Mouse (Mus musculus): ENCODE results near the gene Mas1. TPM values are rescaled to one million over a fixed set of nuclear protein-coding genes. Genes with fewer than 3 reads are reported as not detected.

Mas1 gene
- polyA plus RNA-seq, 1 experiment from 2014 or later: 2.0 TPM

- H3K4me2 ChIP-seq: no peak overlapping the region
- peaks cover 18% of the 10 kb centered on the region for H3K9me3 ChIP-seq
- peaks cover 14% of the 10 kb centered on the region for H3K4me1 ChIP-seq (replicated peaks)
- H3K9ac ChIP-seq (replicated peaks): no peak overlapping the region
- WGBS: 90% methylated on average over 3 of the region's 3 CpGs
- no peaks in the 10 kb centered on the region for H3K27me3 ChIP-seq
- no peak for ATAC-seq (ENCODE audit: insufficient number of reproducible peaks, insufficient read depth, low FRiP score, low TSS enrichment, low read depth)
- no peak overlapping the region for H3K4me3 ChIP-seq (replicated peaks)
- 0 out of 2 replicates have a peak, but pooled peaks cover 17% of the 10 kb centered on the region for H3K36me3 ChIP-seq
- H3K27ac ChIP-seq: no peak overlapping the region
These were observed 35.7 kb downstream of the Mas1 start for GRCm38 (mm10) chr17:12832231-12832630.

- Histone ChIP-seq H3K4me1 (replicated peaks) (peaks cover 10% of the 10 kb centered on the region), H3K4me2 (no peak overlapping the region), H3K4me3 (replicated peaks) (no peak overlapping the region), H3K36me3 (0 out of 2 replicates have a peak, but pooled peaks cover 17% of the 10 kb centered on the region), H3K27me3 (no peaks in the 10 kb centered on the region), H3K27ac (no peak overlapping the region), H3K9ac (replicated peaks) (no peak overlapping the region), H3K9me3 (peaks cover 36% of the 10 kb centered on the region)
- no peak for ATAC-seq (ENCODE audit: insufficient number of reproducible peaks, insufficient read depth, low FRiP score, low TSS enrichment, low read depth)
- 77% methylated on average over 5 of the region's 5 CpGs for WGBS
These were observed 37.6 kb downstream of the Mas1 start for GRCm38 (mm10) chr17:12830351-12830750.

- Histone ChIP-seq H3K4me2 (no peak overlapping the region), H3K27ac (no peak overlapping the region), H3K9ac (replicated peaks) (no peak overlapping the region), H3K9me3 (peaks cover 57% of the 10 kb centered on the region), H3K36me3 (peaks cover 86% of the 10 kb centered on the region), H3K4me3 (replicated peaks) (no peak overlapping the region), H3K4me1 (replicated peaks) (no peaks in the 10 kb centered on the region), H3K27me3 (no peaks in the 10 kb centered on the region)
- WGBS: 88% methylated on average over 4 of the region's 4 CpGs
- ATAC-seq (ENCODE audit: insufficient number of reproducible peaks, insufficient read depth, low FRiP score, low TSS enrichment, low read depth): no peak
These were observed 52.1 kb downstream of the Mas1 start for GRCm38 (mm10) chr17:12815885-12816284.

DNA sequence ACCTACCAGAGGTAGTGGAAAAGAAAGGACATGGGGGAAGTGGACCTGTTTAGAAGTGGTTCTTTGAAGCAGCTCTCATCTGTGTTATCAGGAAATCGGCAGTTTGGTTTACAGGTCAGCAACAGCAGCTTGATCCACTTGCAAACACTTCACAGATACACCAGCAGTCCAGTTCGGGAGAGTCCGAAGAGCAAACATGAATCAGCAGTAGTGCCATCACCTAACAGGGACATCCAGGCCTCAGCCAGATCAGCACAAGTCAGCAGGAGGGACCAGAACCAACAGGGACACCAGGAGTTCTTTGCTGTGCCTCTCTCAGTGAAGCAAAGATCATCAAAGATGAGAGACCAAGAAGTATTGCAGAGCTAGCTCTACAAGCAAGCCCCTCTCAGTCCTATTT is 53.4 kb downstream of the Mas1 start:
- H3K27me3 ChIP-seq: no peaks in the 10 kb centered on the region
- H3K4me3 ChIP-seq (replicated peaks): no peak overlapping the region
- H3K4me2 ChIP-seq: no peak overlapping the region
- peaks cover 45% of the 10 kb centered on the region for H3K9me3 ChIP-seq
- no peak overlapping the region for H3K27ac ChIP-seq
- 90% methylated on average over 3 of the region's 3 CpGs for WGBS
- H3K36me3 ChIP-seq: peaks cover 72% of the 10 kb centered on the region
- H3K9ac ChIP-seq (replicated peaks): no peak overlapping the region
- peaks cover 8% of the 10 kb centered on the region; the same call in 1 of the 2 replicates for H3K4me1 ChIP-seq (replicated peaks)
- no peak for ATAC-seq (ENCODE audit: insufficient number of reproducible peaks, insufficient read depth, low FRiP score, low TSS enrichment, low read depth)

DNA sequence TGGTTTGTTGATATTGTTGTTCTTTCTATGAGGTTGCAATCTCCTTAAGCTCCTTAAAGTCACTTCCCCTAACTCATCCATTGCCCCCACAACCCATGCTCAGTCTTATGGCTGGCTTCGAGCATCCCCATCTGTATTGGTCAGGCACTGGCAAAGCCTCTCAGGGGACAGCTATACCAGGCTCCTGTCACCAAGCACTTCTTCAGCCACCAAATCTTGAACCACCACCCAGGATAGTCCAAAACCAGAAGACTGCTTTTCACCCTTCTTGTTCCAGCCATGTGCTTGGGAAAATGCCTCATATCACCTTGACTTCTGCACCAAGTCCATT is 57.0 kb downstream of the Mas1 start:
- Histone ChIP-seq H3K36me3 (peaks cover 42% of the 10 kb centered on the region), H3K4me2 (no peak overlapping the region), H3K27me3 (no peaks in the 10 kb centered on the region), H3K27ac (no peak overlapping the region), H3K9me3 (peaks cover 15% of the 10 kb centered on the region), H3K4me1 (replicated peaks) (peaks cover 8% of the 10 kb centered on the region; the same call in 1 of the 2 replicates), H3K9ac (replicated peaks) (no peak overlapping the region), H3K4me3 (replicated peaks) (no peak overlapping the region)
- no peak; the same call in 1 of the 2 replicates for ATAC-seq (ENCODE audit: insufficient number of reproducible peaks, insufficient read depth, low FRiP score, low TSS enrichment, low read depth)
- WGBS: 93% methylated on average over 1 of the region's 1 CpGs

DNA sequence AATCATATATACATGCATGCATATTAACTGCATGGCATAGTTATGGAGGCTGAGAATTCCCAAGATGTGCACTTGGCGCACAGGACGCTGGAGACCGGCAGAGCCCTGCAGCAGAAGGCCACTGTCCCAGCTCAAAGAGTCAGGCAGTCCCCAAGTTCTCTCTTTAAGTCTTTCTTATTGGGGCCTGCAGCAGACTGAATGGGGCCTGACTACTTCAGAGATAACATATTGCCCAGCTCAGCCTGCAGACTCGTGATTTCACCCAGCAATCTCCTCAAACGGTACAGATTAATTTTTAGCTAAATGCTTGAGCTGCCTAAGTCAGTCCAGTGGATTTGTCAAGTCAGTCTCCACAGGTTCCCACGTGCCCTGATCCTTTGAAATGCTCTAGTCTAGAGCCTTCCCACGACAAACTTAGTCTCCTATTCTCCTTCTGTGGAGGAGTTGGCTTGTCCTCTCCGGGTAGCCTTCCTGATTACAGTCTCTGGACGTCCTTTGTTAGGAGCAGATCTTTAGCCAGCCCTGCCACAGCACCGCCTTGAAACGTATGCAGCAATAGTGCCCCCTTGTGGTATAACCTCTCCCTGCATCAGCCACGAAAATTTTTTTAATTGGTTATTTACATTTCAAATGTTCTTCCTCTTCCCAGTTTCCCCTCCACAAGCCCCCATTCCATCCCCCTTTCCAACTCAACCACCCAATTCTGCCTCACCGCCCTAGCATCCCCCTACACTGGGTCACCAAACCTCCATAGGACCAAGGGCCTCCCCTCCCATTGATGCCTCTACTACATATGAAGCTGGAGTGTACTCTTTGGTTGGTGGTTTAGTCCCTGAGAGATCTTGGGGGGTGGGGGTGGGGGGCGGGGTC is 57.6 kb downstream of the Mas1 start:
- Histone ChIP-seq H3K4me3 (replicated peaks) (no peak overlapping the region), H3K9me3 (peaks cover 9% of the 10 kb centered on the region), H3K27me3 (no peaks in the 10 kb centered on the region), H3K9ac (replicated peaks) (peak overlapping the region; percentile 23; the same call in 1 of the 2 replicates), H3K4me1 (replicated peaks) (peaks cover 8% of the 10 kb centered on the region; the same call in 1 of the 2 replicates), H3K4me2 (no peak overlapping the region), H3K36me3 (peaks cover 36% of the 10 kb centered on the region), H3K27ac (peak overlapping the region; percentile 76)
- WGBS: 29% methylated on average over 14 of the region's 14 CpGs
- peak; percentile 77 for ATAC-seq (ENCODE audit: insufficient number of reproducible peaks, insufficient read depth, low FRiP score, low TSS enrichment, low read depth)

GRCm38 (mm10) chr17:12808851-12809250 is 59.1 kb downstream of the Mas1 start:
- H3K4me2 ChIP-seq: no peak overlapping the region
- no peak overlapping the region for H3K4me3 ChIP-seq (replicated peaks)
- H3K27me3 ChIP-seq: no peaks in the 10 kb centered on the region
- peaks cover 9% of the 10 kb centered on the region for H3K9me3 ChIP-seq
- WGBS: 92% methylated on average over 6 of the region's 6 CpGs
- H3K36me3 ChIP-seq: peaks cover 25% of the 10 kb centered on the region
- no peak overlapping the region for H3K27ac ChIP-seq
- ATAC-seq (ENCODE audit: insufficient number of reproducible peaks, insufficient read depth, low FRiP score, low TSS enrichment, low read depth): no peak
- H3K9ac ChIP-seq (replicated peaks): no peak overlapping the region
- H3K4me1 ChIP-seq (replicated peaks): peaks cover 8% of the 10 kb centered on the region; the same call in 1 of the 2 replicates

DNA sequence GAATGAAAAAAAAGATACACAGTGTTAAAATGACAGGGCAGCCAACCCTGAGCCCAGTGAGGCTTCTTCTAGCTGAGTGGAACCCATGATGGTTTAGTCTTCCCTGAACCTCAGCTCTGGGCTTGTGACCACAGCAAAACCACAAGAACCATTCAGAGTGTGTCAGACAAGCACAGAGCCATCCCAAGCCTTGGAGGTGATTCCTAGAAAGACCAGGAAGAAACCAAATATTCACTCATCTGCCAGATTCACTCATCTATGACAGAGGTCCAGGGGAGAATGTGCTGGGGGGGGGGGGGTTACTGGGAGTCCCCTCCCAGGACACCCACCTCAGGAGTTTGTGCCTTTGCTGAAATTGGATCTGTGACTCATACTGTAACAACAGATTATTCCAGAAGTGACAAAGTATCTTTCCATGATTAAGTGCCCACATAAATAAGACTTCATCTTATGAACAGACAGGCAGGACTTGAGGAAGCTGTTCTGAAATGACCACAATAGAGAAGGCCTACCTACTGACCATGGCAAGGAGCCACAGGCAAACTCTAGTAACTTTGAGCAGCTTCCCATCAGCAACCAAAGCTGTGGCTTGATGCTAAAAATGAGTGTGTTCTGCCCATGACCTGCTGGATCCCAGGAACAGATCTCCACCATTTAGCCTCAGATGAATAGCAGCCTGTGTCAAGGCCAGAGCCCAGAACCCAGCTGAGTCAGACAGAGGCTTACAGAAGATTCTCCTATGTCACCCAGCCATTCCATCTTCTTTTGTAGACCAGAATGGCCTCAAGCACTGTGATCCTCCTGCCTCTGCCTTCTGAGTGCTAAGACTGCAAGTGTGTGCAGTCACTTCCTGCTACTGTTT is 63.1 kb downstream of the Mas1 start:
- Histone ChIP-seq H3K27ac (no peak overlapping the region), H3K4me1 (replicated peaks) (peaks cover 4% of the 10 kb centered on the region; the same call in 1 of the 2 replicates), H3K4me3 (replicated peaks) (no peak overlapping the region), H3K9me3 (no peaks in the 10 kb centered on the region), H3K36me3 (0 out of 2 replicates have a peak, but pooled peaks cover 14% of the 10 kb centered on the region), H3K27me3 (no peaks in the 10 kb centered on the region), H3K9ac (replicated peaks) (no peak overlapping the region), H3K4me2 (no peak overlapping the region)
- no peak for ATAC-seq (ENCODE audit: insufficient number of reproducible peaks, insufficient read depth, low FRiP score, low TSS enrichment, low read depth)

DNA sequence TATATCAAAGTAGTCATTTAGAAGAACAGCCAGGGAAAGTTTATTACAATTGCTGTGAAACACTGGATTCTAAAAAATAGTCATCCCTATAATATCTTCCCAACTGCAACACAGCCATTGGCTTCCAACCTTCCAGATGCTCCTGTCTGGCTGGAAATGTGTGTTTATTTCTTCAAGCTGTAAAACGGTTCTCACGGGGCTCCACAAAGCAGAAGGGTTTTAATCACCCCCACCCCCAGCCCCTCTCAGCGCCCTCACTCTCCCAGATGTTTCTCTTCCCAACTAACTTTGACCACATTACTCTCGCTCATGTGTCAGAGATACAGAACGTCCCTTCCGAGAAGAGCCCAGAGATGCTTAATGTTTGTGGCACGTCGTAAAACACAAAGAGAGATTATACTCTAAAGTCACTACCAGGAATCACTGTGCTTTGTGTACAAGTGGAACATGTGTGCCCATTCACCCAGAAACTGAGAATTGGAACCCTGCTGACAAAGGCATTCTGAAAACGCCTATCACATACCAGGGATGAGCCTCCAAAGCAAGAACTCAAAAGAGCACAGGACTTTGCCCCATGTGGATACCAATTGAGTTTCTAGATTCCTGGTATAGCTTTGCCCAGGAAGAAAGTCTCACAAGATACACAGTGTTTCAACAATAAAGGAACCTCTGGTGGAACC is 65.9 kb downstream of the Mas1 start:
- Histone ChIP-seq H3K36me3 (peaks cover 22% of the 10 kb centered on the region; the same call in 1 of the 2 replicates), H3K27me3 (no peaks in the 10 kb centered on the region), H3K4me2 (no peak overlapping the region), H3K4me1 (replicated peaks) (peaks cover 4% of the 10 kb centered on the region; the same call in 1 of the 2 replicates), H3K4me3 (replicated peaks) (no peak overlapping the region), H3K9ac (replicated peaks) (no peak overlapping the region), H3K27ac (0 out of 2 replicates have a peak overlapping the region, but pooled peaks have one; percentile 50), H3K9me3 (no peaks in the 10 kb centered on the region)
- no peak for ATAC-seq (ENCODE audit: insufficient number of reproducible peaks, insufficient read depth, low FRiP score, low TSS enrichment, low read depth)
- 20% methylated on average over 9 of the region's 9 CpGs for WGBS

- Histone ChIP-seq H3K4me3 (replicated peaks) (no peak overlapping the region), H3K36me3 (peaks cover 22% of the 10 kb centered on the region; the same call in 1 of the 2 replicates), H3K27ac (no peak overlapping the region), H3K9ac (replicated peaks) (no peak overlapping the region), H3K4me1 (replicated peaks) (peaks cover 15% of the 10 kb centered on the region), H3K27me3 (no peaks in the 10 kb centered on the region), H3K9me3 (no peaks in the 10 kb centered on the region), H3K4me2 (no peak overlapping the region)
- ATAC-seq (ENCODE audit: insufficient number of reproducible peaks, insufficient read depth, low FRiP score, low TSS enrichment, low read depth): 0 out of 2 replicates have a peak, but pooled peaks have one; percentile 22
- 89% methylated on average over 12 of the region's 12 CpGs for WGBS
These were observed 68.3 kb downstream of the Mas1 start for GRCm38 (mm10) chr17:12799368-12800275.
